Mouse (Mus musculus) 3134 (cell line): ENCODE data around the gene Arl15.

Experiments used
- DNase-seq: peaks from one replicate; pipeline ENCODE4 v3.0.0-alpha.2; 2011; ENCODE audit warnings: low spot score; ENCODE audit not compliant: insufficient read length; ENCODE audit errors: extremely low read depth

Arl15 gene

DNA sequence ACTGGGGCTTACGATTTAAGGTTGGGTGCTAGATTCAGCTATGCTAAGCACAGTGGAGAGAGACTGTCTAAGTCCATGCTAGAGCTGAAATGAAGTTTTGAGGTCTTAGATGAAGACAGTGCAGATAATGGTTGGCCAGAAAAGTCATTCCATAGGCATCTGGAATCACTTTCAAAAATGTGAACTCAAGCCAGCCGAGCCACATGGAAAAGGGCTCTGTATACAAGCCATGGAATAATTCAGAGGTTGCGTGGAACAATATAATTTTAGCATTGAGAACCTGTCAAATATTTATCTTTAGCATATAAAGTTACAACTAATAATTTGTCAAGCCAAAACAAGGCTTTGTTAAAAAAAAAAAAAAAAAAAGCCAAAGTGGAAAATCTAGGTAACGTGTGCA lies 182.6 kb downstream of the Arl15 start:
- DNase-seq: no peak

DNA sequence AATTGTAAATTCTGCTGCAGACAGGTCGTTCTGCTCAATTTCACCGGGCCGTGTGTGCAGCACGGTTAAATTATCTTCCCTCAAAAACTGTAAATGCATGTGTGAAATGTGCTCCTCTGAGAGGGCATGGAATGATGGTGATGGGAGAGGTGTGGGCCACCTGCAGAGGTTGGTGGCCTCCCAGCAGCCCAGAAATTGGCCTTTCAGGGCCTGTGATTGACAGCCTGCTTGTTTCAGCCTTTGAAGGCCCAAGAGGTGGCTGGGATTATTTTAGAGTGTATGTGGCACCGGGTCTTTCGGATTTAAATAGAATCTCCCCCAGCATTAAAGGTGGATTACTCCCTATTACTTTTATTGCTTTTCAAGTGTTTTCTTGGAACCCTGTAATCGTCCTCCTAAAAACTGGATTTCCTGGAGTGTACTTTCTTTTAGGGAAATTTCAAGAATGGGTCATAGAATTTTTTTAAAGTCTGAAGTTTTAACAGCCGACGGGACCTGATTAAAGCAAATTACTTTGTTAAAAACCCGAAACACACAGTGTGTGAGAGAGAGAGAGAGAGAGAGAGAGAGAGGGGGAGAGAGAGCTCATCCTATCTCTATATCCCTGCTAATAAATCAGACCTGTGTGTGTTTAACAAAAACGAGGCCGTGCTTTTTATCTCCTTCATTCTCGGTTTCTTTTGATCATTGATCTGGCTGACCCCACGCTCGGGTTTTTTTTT lies 186.6 kb downstream of the Arl15 start:
- DNase-seq: no peak

DNA sequence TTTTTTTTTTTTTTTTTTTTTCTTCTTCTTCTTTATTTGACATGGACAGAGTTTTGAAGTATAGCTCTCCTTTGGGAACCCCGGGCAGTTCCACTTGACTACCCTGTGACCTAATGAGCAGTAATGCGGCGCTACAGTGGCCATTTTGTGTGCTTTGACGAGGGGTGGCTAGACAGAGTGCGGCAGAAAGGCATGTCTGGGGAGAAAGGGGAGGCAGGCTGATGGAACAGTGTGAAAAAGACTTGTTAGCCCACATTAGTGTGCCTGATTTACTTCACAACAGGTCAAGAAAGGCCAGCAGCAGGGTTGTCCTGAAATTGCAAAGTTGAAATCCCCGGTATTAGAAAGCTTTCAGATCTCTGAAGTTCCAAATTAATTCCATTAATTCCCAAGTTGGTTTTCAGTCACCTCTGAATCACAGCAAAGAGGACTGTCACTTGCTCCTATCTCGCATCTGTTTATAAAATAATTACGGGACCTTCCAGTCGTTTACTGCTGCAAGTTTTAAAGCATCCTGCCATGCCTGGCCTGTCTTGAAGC lies 187.2 kb downstream of the Arl15 start:
- no peak for DNase-seq

DNA sequence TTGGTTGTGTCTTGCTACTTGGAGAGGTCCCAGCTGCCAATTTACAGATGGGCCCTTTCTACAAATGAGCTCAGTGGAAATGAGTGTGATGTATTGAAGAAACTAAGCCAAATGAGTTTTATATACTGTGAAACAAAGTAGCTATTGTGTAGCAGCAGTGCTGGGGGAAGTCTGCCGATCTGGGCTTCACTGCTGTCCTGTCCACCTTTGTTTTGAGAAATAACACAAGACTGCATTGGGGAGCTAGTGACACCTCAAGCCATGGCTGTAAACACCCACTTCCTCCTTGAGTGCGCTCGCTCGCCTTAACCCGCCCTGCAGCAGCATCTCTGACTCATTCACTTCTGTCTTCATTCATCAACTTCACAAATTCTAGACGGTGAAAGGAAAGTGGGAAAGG lies 189.3 kb downstream of the Arl15 start:
- DNase-seq: no peak

DNA sequence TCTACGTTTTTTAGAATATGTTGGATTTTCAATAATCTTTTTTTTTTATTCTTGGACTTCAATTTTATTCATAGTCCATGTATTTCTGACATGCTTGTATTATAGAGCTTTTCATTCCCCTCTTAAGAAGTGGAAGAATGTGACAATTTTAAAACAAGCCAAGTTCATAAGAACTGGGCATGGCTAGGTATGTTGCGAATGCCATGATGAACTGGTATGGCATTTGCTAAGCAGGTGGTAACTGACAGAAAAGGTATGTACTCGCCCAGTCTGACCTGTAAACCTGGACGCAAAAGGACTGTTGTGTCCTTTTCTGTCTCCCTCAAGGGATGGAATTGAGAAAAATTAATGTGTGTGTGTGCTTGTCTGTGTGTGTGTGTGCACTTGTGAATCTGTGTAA lies 190.2 kb downstream of the Arl15 start:
- DNase-seq: no peak

DNA sequence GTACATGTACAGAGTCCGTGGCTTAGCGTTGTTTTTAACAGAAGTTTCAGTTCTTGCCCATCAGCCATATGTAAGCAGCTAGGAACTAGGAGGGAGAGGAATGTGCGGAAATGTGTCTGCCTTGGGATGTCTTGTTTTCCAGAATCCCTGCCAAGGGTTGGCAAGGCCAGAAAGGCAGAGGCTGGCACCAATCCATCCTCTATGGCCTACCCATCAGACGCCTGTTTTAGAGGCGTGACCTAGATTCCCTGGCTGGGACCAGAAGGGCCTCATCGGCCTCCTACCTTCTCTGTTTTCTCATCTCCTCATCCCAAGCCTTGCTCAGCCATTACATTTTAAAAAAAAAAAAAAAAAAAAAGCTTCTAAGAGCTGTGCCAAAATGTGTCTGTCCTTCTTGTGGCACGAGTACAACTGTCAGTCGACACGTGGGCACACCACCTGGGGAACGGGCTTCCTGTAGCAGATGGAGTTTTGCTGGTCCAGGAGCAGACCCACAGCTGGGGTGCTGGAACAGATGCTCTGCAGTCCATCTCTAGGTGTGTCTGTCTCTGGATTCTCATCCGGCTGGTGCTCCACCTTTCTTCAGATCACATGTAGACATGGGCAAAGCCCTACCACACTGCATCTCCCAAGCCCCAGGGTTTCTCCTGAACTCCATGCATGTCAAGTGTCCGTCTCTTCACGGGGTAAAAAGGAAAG lies 192.7 kb downstream of the Arl15 start:
- DNase-seq: no peak

DNA sequence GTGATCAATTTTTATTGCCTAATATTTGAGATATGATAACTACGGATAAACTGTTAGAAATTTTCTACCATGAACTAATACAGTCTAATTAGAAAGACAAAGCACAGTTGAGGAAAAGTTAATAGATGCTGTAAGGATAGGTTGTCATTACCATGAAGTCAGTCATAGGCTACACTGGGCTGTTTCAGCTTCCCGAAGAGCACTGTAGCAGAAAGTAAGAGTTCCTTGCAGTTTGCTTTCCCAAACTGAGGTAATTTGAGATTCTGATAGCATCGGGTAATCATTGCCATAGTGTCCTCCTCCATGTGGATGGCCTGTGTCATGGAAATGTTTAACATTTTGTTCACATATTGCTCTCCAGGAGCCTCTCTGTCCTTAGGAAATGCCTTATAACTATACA lies 195.9 kb downstream of the Arl15 start:
- DNase-seq: no peak

DNA sequence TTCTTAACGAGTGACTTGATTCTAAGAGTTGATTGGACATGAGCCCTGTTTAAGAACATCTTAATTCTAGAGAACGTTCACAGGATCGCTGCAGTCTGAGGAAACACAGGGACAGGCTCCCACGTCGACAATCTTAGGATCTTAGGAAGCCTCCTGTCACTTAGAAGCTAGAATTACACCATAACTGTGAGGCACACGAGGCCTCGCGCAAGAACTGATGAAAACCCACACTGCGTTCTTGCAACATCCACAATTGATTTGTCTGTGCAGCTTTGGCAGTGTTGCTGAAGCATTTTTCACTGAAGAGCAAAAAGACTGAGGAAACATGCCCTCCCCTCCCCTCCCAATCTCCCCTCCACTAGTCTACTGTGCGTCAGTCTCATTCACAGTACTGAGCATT lies 196.4 kb downstream of the Arl15 start:
- no peak for DNase-seq

DNA sequence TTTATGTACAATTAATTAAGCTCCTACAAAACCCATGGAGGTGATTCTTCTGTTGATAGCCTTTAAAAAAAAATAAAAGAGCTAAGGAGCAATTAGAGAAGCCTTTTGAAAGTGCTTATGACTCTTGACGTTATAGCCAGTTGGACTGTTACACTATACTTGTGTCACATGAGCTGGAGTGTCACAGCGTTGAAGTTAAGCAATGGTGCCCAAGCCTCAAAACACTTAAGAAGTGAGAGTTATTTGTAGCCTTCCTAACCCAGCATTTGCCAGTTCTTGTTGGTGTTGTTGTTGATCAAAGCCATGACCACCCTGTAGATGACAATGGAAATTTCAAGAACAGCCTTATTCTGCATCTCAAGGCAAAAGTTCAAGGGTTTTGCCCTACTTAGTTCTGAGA lies 198.8 kb downstream of the Arl15 start:
- no peak for DNase-seq

DNA sequence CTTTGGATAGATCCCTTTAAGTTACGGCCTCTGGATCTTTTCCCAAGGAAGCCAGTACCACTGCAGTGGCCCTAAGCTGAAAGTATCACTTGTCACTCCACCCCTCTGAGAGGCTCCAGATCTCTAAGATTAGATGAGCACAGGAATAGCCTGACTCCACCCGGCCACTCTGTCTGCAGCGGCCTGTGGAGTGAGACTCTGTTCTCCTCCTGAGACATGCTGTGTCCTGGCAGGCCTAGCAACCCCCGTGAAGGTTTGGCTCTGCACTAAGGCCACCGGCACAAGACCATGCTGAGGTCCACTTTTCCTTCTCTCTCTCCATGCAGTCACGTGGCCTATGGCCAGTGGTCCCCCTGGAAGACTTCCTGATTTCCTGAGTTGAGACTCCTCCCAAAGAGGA lies 200.3 kb downstream of the Arl15 start:
- DNase-seq: no peak

DNA sequence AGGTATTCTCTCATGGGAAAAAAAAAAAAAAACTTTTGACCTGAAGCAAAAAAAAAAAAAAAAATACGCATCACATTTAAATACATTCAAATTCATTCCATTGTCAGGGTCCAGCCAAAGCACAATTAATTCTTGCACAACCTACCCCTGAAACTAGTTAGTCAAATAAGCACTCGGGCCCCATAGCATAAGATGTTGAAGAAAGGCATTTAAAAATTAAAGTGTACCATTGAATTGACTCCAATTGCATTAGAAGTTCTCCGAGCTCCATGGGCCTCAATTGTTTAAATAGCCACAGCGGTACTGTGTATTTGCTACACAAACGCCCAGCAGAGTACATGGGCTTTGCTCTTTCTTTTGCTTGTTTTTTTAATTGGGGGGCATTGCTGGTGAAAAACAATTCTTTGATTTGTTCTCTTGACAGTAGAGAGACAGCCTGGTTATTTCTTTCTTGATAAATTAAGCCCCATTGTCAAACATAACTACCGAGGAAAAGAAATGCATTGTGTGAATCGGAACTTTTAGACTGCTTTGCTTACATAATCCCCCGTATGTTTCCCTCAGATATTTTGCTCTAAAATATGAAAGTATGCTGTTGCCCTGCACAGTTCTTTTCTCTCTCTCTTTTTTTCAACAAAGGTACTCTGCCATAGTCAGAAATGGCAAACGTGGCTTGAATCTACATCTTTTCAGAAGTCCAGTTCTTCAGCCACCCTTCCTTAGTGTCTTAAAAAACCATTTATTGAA lies 201.4 kb downstream of the Arl15 start:
- DNase-seq: no peak

DNA sequence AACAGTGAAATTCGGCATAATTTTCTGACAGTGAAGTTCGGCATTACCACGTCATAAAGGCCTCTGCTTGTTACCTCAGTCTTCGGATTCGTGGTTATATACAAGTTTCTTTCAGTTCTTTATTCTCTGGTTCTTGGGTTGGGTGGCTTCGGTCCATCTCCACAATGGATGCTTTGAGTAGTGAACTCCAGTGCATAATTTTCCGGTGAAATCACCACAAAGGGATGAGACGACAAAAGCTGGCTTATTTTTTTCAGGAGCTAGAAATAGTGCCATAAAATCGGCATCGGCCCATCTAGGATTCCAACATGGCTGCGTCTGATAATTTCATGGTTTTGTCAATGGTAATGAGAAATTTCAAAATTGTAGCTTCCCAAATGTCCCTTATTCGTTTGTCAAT lies 204.5 kb downstream of the Arl15 start:
- DNase-seq: no peak

DNA sequence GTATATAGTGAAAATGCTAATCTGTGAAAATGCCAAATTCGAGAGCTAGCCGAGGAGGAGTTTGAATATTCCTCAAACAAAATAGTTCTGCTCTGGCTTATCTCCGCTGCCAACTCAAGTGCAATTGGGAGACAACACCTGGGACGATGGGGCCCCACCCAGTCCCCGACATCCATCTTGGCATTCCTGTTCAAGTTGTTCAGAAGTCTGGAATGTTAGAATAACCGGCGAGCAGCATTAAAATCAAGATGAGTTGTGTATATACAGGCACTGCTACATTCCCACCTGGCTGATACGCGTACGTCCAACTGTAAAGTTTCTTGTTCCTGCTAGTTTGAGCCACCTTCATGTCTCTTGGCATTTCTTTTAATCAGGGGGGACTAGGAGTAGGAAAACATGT lies 209.2 kb downstream of the Arl15 start:
- no peak for DNase-seq

DNA sequence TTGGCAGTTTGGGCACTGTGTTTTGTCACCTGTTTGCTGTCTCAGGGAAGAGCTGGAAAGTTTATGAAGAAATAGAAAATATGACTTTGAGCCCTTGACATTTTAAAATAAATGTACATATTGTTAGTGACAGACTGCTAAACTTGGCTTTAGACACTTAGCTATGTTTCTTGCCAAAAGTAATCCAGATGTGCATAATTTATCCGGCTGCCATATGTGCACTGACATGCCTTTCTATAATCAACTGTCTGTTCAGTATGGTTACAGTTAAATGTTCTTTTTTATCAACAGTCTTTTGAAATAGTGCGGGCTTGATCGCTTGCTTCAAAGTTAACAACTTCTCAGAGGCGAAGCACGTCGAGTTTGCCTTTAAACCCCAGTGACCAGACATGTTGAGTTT lies 209.9 kb downstream of the Arl15 start:
- DNase-seq: no peak

DNA sequence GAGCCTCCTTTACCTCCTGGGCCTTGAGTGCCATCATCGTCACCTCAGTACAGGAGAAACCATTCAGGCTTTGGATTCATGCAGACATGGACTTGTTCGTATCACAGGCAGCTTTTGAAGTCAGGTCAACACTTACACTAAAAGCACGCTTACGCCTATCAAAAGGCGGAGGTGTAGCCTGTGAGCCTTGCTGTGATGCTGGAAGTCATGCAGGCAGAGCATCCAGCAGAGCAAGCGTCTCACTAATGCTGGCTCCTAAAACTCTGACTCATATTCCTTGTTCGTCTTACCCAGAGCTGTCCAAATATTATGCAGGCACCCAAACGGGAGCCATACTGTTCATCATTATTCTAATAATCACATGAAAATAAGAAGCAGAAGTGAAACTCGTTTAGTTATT lies 215.5 kb downstream of the Arl15 start:
- DNase-seq: no peak

DNA sequence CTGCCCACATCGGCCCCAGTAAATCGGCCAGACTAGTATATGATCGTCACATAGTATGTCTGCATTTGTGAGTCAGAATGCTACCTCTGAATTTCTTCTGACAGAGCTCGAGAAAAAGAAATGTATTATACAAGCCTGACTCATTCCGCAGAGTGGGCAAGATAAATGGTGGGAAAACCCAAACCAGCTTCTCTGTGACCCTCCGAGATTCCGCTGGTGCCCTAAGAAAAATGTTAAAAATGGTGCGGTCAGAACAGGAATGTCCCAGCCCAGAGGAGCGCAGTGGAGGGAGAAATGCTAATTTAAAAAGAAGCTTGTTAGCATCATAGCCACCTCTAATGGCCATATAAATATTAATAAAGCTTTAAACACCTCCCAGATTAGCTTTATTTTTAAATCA lies 216.2 kb downstream of the Arl15 start:
- DNase-seq: no peak

DNA sequence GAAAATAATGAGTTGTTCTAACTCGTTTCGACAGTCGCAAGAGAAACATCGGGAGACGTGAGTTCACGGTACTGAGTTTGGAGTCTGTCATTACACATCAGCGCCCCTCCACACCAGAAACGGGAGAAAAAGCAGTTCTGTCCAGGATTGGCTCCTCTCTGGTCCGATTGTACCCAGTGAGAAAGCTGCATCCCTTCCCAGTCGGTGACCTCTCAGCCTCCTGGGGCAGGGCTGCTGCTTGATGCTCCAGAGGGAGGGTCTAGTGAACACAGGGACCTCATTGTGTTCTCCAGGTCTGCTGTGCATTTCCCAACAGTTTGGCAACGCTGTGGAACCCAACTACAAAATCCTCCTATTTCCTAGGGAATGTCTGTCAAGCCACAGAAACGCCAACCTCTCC lies 216.7 kb downstream of the Arl15 start:
- no peak for DNase-seq

DNA sequence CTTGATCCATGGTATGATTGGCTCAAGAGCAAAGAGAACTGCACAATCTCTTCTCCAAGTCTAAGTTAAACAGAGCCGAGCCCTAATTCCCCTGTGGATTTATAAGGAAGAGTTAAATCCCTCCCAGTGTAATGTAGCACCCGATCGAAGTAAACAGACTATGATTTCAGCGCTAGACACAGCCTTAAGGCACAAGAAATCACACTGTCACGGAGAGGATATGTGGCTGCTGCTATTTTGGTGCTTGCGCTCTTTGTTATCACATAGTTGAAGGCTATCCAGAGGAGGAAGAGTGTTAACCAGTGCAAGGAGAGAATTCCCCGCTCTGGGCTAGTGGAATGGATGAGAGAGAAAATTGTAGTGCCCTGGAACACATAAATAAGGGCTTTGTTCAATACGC lies 223.6 kb downstream of the Arl15 start:
- no peak for DNase-seq

DNA sequence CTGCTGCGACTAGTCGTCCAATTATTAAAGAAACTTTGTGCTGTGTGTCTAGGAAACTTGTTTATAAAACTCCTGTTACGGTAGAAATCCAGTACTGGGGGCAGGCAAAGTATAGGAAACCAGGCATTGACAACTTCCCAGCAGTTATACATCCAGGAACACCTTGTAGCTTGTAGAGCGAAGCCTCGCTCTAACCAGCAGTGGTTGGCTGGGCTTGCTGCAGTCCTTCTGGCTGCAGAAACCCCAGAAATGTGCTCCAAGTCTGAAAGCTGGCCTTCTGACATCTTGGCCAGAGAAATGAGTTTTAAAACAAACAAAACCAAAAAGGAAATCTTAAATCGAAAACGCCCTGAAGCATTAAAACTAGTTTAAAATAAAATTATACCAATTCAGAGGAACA lies 229.2 kb downstream of the Arl15 start:
- DNase-seq: no peak

DNA sequence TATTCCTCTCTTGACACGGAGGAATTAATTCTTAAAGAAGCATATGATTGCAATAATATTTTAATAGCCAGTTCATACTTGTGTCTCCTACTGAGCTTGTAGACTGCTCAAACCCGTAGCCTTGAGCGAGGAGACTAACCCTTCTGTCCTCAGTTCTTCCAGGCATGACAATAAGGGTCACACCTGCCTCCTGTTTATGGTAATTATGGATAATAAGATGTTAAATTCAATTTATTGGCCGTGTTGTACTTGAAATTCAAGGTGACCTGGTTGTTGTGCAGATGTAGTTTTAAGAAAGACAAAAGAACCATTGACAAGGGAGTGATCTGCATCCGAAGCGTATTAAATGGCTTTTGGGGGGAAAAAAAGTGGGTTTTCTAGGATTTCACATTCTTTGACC lies 232.0 kb downstream of the Arl15 start:
- DNase-seq: no peak

DNA sequence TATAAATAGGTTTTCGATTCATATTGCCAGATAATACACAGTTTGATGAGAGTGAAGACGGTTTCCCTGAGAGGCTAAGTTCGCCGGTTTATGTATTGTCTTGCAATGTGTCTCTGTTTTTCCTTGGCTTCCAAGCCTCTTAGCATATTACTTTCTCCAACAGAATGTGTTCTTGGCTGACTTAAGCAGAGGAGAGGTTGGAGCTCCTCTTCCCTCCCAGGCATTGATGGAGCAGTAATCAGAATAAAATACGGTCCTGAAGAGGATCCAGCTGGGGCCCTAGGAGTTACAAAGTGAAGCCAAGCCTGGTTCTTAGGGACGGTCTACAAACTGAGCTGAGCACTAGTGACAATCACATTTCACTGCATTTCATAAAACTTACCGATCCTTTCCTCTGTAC lies 232.4 kb downstream of the Arl15 start:
- no peak for DNase-seq

DNA sequence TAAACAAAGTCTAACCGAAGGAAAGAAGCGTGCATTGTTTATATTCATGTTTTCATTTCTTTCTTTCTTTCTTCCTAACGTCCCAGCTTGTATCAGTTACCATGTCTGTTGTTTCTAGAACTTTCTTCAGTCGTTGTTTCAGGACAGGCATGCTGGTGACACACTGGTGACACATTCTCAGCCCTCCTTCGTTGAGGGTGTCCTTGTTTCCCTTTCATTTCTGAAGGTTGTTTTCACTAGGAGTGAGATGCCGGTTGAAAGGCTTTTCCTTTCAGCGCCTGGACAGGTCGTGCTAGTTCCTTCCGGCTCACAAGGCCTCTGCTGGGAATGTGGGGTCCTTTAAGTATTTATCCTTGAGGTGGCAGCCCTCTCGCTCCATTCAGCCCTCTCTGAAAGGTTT lies 253.8 kb downstream of the Arl15 start:
- DNase-seq: no peak
